Mouse (Mus musculus): ENCODE results near the gene Wfdc15a.
"Not testable (repeated sequence)": the region's sequence is repeated elsewhere in the genome, so short reads cannot be mapped to it uniquely, and the experiment has no call there.

The Wfdc15a gene

GRCm38 (mm10) chr2:164199626-164200327, at the start of gene Wfdc15a:
TSS of gene Wfdc15a (minus strand) at chr2:164200130.
- no peak for DNase-seq (ENCODE audit: low spot score in 2 of 2)

DNA sequence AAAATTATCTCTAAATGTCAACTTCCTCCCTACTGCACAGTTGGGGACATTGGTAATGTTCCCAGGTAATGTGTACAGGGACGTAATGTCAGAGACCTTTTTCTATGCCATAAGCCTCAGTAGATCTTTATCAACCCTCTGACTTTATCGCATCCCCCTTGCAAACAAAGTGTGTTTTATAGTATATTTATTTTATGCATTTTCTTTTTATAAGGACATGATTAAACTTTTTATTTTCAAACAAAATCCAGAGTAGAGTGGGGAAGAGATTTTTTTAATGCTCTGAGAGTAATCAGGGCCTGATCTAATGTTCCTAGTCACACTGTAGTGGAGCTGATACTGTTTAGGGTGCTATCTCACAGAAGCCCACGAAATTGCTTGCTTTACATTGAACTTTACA, 38.4 kb upstream of the Wfdc15a start, which contains the start of gene Svs2:
Gene Svs2 (minus strand): TSS at position 101 of the 400 bp plus-strand sequence.
- DNase-seq (ENCODE audit: low spot score in 2 of 2) = no peak

DNA sequence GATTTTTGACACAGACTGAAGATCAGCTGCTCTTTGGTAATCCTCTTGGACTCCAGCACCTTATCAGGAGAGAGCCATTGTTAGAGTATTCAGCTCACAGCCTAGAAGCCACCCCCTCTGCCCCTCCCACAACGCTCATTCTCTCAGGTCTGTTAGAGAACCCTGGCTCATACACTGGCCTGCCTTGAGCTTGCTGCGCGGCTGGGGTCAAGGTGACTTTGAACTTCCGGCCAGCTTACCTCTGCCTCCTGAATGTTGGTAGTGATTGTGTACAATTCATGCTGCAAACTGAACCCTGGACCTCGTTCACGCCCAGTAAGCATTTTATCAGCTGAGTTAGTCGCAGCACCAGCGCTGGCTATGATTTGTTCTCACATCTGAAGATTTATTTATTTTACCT, 32.7 kb upstream of the Wfdc15a start:
- DNase-seq (ENCODE audit: low spot score in 2 of 2) = no peak

DNA sequence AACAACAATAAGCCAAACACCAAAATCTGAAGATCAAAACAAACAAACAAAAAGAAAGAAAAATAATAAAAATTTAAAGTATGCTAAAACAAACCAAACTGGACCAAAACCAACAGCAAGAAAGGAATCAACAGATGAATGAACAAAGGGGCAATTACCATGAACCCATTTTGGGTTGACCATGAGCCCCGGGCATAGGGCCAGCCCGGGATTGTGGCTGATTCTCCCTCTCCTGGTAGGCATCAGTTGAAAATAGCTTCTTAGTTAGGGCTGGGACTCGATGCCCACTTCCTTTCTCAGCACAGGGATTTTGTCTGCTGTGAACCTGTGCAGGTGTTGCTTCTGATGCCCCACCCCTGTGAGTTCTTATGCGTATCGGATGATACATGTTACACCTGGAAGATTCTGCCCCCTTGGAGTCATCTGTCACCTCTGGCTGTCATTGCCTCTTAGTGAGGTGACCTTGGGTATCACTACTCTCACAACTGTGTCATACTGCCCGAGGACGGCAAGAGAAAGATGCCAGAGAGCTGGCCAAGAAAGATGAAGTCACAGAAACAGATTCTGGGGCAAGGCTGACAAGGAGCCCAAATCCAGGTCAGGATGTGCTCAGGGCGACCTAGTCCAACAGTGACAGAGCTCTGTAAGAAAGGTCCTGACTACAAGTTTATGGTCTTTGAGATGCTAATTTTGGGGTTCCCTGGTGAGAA, 28.6 kb upstream of the Wfdc15a start:
- no peak for DNase-seq (ENCODE audit: low spot score in 2 of 2)

- DNase-seq (ENCODE audit: low spot score in 2 of 2) = no peak
These were observed 21.6 kb upstream of the Wfdc15a start, which contains the start of gene Wfdc15b for GRCm38 (mm10) chr2:164221522-164221921. TSS of gene Wfdc15b (minus strand) at chr2:164221660.

- no peak for DNase-seq (ENCODE audit: low spot score in 2 of 2)
These were observed 19.4 kb upstream of the Wfdc15a start for GRCm38 (mm10) chr2:164219295-164219694.

DNA sequence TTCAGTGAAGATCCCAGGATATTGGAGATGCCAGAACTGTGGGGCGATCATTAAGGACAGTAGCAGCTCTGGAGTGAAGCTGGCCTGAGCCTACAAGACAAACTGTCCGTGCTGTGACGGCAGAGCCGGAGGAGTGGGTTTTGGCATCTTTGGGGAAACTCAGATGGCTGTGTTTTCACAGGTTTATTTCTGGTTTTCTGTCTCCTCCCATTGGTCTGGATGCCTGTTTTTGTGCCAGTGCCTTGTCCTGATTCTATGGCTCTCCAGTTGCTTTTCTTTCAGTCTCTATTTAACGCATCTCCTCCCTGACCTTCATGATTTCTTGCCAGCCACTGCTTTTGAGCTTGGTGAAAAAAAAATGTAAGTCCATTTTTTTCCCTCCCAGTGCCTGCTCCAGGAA, 12.8 kb upstream of the Wfdc15a start:
- no peak for DNase-seq (ENCODE audit: low spot score in 2 of 2)

DNA sequence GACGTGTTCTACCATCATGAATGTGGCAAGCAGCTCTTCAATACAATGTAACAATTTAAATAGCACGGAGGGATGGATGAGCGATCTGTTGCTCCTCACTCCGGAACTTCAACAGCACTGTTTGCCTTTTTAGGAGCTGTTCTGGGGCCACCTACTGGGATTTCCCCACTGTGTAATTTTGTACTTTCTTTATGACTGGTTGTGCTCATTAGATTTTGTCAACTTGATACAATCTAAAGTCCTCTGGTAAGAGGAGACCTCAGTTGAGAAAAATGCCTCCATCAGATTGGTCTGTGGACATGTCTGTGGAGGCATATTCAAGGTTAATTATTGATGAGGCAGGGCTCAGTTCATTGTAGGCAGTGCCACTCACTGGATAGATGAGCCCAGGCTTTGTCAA, 11.0 kb upstream of the Wfdc15a start:
- no peak for DNase-seq (ENCODE audit: low spot score in 2 of 2)

DNA sequence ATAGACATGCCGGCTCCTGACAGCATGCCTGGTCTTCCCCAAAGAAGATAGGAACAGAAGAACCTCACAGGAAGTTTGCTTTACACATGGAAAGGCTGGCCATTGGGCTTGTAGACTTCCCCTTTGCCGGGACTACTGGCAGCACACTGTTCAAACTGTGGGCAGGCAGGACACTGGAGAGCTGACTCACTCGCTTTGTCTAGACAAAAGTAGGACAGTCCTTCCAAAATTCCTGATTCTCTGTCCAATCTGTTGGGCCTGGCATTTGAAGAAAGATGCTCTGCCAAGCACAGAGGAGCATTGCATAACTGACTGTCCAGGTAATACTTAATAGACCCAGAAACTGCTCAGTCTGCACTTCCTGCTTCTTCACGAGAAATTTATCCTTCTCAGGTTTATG, 6.7 kb upstream of the Wfdc15a start:
- DNase-seq (ENCODE audit: low spot score in 2 of 2) = no peak

DNA sequence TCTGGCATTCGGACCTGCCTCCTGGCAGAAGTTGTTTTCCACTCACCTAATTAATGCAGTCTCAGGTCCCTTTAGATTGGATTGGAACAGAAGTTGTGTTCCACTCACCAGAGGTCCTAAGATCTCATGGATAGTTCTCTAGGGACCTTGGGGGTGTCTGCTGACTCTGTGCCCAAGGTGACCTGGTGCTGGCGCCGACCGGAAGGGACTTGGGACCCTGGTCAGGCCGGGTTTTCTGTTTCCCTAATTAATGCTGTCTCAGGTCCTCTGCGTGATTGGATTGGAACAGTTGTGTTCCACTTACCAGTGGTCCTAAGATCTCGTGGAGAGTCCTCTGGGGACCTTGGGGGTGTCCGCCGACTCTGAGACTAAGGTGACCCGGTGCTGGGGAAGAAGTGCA, 6.1 kb upstream of the Wfdc15a start:
- not testable (repeated sequence) for DNase-seq (ENCODE audit: low spot score in 2 of 2)

DNA sequence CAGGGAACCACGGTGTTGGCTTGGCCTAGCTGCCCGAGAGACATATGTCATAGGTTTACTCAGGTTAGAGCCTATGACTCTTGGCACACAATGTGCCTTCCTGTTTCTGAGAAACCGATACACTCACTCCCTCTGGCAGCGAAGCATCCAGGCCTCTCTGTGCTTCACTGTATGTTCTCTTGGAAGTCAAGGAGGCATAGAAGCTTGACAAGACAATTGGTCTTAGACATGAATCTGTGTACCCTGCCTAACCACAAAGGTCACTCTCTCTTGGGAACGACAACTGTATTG, 3.3 kb downstream of the Wfdc15a start:
- DNase-seq (ENCODE audit: low spot score in 2 of 2) = no peak

DNA sequence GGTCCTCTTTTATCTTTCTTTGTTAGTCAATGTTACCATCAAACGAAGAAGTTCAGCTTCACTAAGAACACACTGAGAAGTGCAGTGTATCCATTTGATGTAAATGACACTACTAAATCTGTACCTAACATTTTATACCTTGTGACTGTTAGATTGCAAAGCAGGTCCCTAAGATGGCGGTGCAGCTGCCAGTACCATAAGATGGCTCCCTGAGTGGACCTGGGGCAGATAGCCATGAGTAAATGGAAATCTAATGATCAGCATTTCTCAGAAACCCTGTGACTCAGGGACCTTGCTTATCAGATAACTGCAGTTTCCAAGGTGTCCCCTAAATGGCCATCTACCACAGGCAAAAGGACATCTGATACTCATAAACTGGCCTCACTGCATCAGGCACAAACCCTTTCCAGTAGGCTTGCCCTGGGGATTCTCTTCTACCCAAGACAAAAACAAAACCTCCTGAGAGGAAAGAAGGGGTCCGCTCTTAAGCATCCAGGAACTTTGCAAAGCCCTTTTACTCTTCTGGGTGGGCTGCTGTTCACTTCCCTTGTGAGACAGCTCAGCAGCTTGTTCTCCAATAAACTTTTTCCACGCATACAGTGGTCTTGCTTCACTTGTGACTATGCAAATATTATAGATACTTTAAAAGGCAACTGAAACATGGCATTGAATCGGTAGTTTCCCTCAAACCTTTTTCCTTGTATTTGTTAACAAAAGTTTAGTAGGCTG, 3.8 kb downstream of the Wfdc15a start:
- DNase-seq (ENCODE audit: low spot score in 2 of 2) = no peak

- no peak for DNase-seq (ENCODE audit: low spot score in 2 of 2)
These were observed 4.8 kb downstream of the Wfdc15a start for GRCm38 (mm10) chr2:164194959-164195630.

- no peak for DNase-seq (ENCODE audit: low spot score in 2 of 2)
These were observed 7.7 kb downstream of the Wfdc15a start for GRCm38 (mm10) chr2:164192279-164192678.

- DNase-seq (ENCODE audit: low spot score in 2 of 2) = no peak
These were observed 9.4 kb downstream of the Wfdc15a start, which contains the start of gene Wfdc12 for GRCm38 (mm10) chr2:164190576-164190975. TSS of gene Wfdc12 (minus strand) at chr2:164190608.

DNA sequence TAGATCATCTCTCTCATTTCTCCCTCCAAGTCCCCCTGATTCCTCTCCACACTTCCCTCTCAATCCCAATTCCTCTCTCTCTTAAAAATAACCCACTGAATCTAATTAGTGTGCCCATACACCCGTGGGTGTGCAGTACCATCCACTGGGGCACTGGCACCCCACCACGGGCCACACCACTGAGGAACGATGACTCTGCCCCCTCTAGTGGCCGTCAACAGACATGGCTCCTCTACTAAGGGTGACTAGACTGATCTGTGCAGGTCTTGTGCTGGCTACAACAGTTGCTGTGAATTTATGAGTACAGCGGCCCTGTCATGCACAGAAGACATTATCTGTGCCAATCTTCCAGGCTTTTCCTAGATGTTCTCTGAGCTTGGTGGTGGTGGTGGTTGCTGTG, 11.2 kb downstream of the Wfdc15a start:
- DNase-seq (ENCODE audit: low spot score in 2 of 2) = no peak

DNA sequence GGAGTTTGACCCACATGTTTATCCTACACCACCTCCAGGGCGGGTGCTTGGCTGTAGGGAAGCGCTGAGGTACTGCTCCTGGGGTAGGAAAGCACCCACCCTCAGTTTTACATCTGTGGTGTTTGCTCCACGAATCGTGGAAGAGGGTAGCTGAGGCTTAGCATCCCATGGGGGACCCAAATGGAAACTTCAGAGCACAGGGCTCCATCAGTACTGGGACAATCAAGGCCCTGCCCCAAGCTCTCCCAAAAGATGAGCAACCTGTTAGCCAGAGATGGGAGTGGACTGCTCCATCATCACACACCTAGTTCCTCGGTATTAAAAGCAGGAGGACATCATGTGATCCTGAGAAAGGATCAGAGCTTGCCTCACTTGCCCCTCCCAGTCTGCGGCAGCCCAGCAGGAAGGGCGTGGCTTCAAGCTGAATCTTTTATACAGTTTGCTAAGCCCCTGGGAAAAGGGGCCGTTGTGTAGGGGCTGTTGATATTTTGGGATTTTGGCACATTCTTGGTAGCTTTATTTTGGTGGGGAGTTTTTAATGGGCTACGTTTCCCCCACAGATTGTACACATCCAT, 15.7 kb downstream of the Wfdc15a start:
- peak in 1 of 2 experiments; percentile 9 for DNase-seq (ENCODE audit: low spot score in 2 of 2)

- no peak for DNase-seq (ENCODE audit: low spot score in 2 of 2)
These were observed 16.6 kb downstream of the Wfdc15a start for GRCm38 (mm10) chr2:164183340-164183739.

- DNase-seq (ENCODE audit: low spot score in 2 of 2) = no peak
These were observed 17.2 kb downstream of the Wfdc15a start, which contains the start of gene Wfdc5 for GRCm38 (mm10) chr2:164182692-164183255. TSS of gene Wfdc5 (minus strand) at chr2:164182742.

DNA sequence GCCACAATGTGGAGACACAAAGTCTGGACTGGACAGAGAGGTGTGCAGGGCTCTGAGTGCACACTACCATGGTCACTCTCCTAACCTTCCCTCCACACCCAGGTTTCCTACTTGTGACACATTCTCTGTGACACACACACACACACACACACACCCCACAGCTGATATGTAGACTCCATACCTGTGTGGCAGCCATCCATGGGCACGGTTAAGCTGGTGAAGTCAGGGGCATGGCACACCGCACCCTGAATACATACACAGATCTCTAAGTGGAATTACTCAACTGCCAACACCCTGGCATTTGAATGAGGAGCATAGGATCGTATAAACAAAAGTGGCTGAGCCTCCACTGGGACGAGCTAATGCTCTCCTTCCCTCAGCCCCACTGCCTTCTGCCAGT, 19.2 kb downstream of the Wfdc15a start:
- no peak for DNase-seq (ENCODE audit: low spot score in 2 of 2)

GRCm38 (mm10) chr2:164180124-164180523, 19.8 kb downstream of the Wfdc15a start:
- peak in 1 of 2 experiments; percentile 13 for DNase-seq (ENCODE audit: low spot score in 2 of 2)

Measured in spleen, postnatal 4 days (tissue).